Mouse (Mus musculus) bone marrow, adult 2 months (tissue): ENCODE data around the gene Gm42906.

Source experiments
- CTCF ChIP-seq: fragments of 200-500 bp; IDR thresholded peaks from 2 replicates; pipeline ENCODE4 v1.5.1; 2011; ENCODE audit warnings: low read length, control low read depth; ENCODE audit not compliant: control insufficient read depth, insufficient read depth
- POLR2A ChIP-seq: fragments of 200-500 bp; IDR thresholded peaks from 2 replicates; pipeline ENCODE4 v1.6.1; 2011; ENCODE audit warnings: low read depth, mild to moderate bottlenecking, control low read depth, low read length, borderline replicate concordance; ENCODE audit not compliant: control insufficient read depth

DNA sequence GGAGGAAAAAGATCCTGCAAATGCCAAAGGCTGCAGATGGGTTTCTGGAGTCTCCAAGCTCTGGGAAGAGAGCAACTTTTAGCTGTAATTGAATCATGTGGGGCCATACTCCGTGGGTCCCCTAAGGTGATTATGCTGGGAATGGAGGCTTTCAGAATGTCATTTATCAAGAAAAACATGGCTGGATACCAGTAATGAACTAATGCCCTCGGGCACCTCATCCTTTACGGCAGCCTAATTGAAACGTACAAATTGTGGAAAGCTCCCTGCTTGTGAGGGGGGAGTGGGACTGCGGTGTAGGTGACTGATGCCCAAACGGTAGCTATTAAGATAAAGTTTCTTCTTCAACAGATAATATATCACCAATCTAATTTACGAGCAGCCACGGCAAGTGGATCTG is 278.5 kb downstream of the Gm42906 start:
- TF ChIP-seq CTCF (no peak), POLR2A (no peak)
